Mouse (Mus musculus) layer of hippocampus, adult 9-11 months (tissue): ENCODE data around the gene Zfp58.
"Not testable (repeated sequence)": the region's sequence is repeated elsewhere in the genome, so short reads cannot be mapped to it uniquely, and the experiment has no call there.

Experiments
- DNase-seq: peaks from one replicate; pipeline ENCODE4 v3.0.0; 2022

Zfp58 gene

GRCm38 (mm10) chr13:67500084-67500719 is at the start of gene Zfp58:
Gene Zfp58, minus strand, starts transcription at chr13:67500555.
- peak; percentile 91 for DNase-seq

GRCm38 (mm10) chr13:67545941-67546340 is 45.6 kb upstream of the Zfp58 start:
- DNase-seq = no peak

GRCm38 (mm10) chr13:67527049-67527730 is 26.8 kb upstream of the Zfp58 start:
- DNase-seq = no peak

GRCm38 (mm10) chr13:67525753-67526410 is 25.5 kb upstream of the Zfp58 start, which contains the start of the genes Gm26965 and Zfp87:
Gene Gm26965, minus strand, starts transcription at chr13:67526151.
Gene Zfp87, minus strand, starts transcription at chr13:67526177.
- DNase-seq = peak; percentile 95

GRCm38 (mm10) chr13:67500908-67501307 is 553 bp upstream of the Zfp58 start:
- no peak for DNase-seq

- DNase-seq = no peak
Observed at GRCm38 (mm10) chr13:67495631-67496030, 4.7 kb downstream of the Zfp58 start.

- DNase-seq = no peak
Observed at GRCm38 (mm10) chr13:67484424-67484811, 15.9 kb downstream of the Zfp58 start.

GRCm38 (mm10) chr13:67483625-67484423 is 16.5 kb downstream of the Zfp58 start, which contains the start of gene Zfp874b:
Gene Zfp874b, minus strand, starts transcription at chr13:67484258.
- peak; percentile 92 for DNase-seq

- no peak for DNase-seq
Observed at GRCm38 (mm10) chr13:67481528-67481927, 18.8 kb downstream of the Zfp58 start.

GRCm38 (mm10) chr13:67469274-67469673 is 31.1 kb downstream of the Zfp58 start:
- DNase-seq = no peak

- DNase-seq = not testable (repeated sequence)
Observed at GRCm38 (mm10) chr13:67463506-67464185, 36.7 kb downstream of the Zfp58 start.

GRCm38 (mm10) chr13:67452021-67452309 is 48.4 kb downstream of the Zfp58 start:
- no peak for DNase-seq

- DNase-seq = peak; percentile 94
Observed at GRCm38 (mm10) chr13:67451172-67452020, 49.0 kb downstream of the Zfp58 start, which contains the start of gene Zfp874a. Gene Zfp874a, minus strand, starts transcription at chr13:67451624.
